Mouse (Mus musculus) stomach, postnatal 0 days (tissue): Measurements from ENCODE around the gene 1810062G17Rik.

Source experiments
- CTCF ChIP-seq: IDR thresholded peaks from 2 replicates; pipeline ENCODE4 v1.5.1; 2016; ENCODE audit warnings: antibody characterized with exemption, low read depth, mild to moderate bottlenecking, moderate library complexity
- EP300 ChIP-seq: optimal IDR thresholded peaks from 2 replicates; pipeline ENCODE3; 2016; ENCODE audit warnings: antibody characterized with exemption

DNA sequence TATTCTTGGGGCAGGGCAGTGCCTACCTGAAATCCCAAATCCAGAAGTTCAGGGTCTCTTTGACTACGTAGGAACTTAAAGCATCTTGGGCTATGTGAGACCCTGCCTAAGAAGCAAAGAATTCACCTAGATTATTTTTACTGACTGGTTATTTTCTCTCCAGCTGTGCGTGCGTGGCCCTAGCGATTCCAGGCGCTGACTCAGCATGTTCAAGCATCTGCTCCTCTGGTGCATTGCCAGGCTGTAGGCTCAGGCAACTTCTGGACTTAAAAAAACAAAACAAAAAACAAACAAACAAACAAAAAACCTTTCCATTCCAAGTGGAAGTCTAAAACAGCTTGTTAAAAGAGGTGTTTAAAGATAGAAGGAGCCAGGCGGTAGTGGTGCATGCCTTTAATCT, 22.5 kb downstream of the 1810062G17Rik start:
- TF ChIP-seq CTCF (no peak), EP300 (no peak)
